Mouse (Mus musculus) spleen, postnatal 14 days (tissue): ENCODE data around the gene Casz1.

Experiments
- DNase-seq, 2 experiments: peaks; one replicate each; pipeline ENCODE4 v3.0.0; 2021 to 2022; ENCODE audit warnings: low spot score in 2 of 2

The Casz1 gene

GRCm38 (mm10) chr4:148846724-148847123, 42.5 kb downstream of the Casz1 start:
- DNase-seq = no peak

GRCm38 (mm10) chr4:148847636-148848035, 43.4 kb downstream of the Casz1 start:
- DNase-seq = no peak

GRCm38 (mm10) chr4:148849437-148849836, 45.2 kb downstream of the Casz1 start:
- DNase-seq = no peak

- DNase-seq = no peak
These were observed 48.8 kb downstream of the Casz1 start for GRCm38 (mm10) chr4:148853057-148853456.

GRCm38 (mm10) chr4:148854093-148854492, 49.9 kb downstream of the Casz1 start:
- DNase-seq = no peak

GRCm38 (mm10) chr4:148855527-148855926, 51.3 kb downstream of the Casz1 start:
- no peak for DNase-seq

- no peak for DNase-seq
These were observed 52.0 kb downstream of the Casz1 start for GRCm38 (mm10) chr4:148856216-148856615.

- no peak for DNase-seq
These were observed 53.3 kb downstream of the Casz1 start for GRCm38 (mm10) chr4:148857398-148858084.

DNA sequence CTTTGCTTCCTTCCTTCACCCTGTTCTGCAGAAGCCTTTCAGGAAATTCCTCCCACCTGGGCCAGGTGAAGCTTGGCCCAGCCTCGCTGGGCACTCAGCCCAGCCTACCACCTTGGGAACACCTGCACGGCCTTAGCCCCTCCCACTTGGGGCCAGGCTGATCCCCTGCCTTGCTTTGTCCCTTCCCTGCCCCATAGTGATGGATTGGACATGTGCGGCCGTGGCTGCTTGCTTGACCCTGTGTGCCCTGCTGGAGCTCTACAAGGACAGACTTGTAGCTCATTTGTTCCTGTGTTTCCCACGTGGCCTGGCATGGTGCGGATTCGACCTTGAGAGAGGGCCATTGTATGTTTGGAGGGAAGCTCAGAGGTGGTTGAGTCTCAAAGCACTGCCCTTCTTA, 54.0 kb downstream of the Casz1 start:
- no peak for DNase-seq

GRCm38 (mm10) chr4:148859415-148859814, 55.2 kb downstream of the Casz1 start:
- DNase-seq = no peak

- no peak for DNase-seq
These were observed 55.8 kb downstream of the Casz1 start for GRCm38 (mm10) chr4:148859906-148860491.

DNA sequence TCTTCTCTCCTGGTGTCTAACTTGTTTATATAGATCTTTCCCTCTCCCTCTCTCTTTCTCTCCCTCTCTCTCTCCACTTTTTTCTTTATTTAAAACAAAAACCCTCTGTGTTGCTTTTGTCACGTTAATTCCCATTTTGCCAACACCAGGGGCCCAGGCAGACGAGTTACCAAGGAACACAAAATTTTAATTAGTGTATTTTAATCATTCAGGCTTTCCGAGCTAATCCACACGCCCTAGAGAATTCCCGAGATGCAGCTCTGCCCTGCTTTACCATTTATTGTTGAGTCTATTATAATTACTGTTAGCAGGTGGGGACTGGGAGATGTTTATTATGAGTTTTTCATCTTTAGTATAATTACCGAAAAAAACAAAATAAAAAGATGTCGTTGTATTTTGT, 56.4 kb downstream of the Casz1 start:
- DNase-seq = no peak

DNA sequence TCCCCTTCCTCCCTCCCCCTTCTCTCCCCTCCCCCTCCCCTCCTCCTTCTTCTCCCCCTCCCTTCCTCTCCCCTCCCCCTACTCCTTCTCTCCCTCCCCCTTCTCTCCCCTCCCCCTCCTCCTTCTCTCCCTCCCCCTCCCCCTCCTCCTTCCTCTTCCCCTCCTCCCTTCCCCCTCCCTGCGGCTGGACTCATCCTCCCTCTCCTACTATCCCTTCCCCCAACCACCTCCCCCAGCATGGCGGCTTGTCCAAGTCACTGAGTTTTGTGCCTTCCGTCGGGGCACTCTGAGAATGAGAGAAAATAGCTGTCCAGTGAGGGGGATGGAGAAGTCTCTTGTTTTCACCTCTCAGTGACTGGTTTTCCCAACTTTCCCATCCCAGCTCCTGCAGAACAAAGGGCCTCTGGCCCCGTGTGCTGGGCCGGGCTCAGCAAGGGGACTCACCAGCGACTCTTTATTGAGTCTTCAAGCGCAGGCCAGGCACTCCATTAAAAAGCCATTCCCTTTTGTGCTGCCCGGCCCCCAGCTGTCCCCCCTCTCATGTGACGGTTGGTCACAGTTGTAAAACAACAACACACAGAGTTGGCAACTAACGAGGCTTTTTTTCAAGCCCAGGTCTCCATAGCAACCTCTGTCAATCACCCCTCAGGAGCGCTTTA, 62.7 kb downstream of the Casz1 start:
- no peak for DNase-seq

DNA sequence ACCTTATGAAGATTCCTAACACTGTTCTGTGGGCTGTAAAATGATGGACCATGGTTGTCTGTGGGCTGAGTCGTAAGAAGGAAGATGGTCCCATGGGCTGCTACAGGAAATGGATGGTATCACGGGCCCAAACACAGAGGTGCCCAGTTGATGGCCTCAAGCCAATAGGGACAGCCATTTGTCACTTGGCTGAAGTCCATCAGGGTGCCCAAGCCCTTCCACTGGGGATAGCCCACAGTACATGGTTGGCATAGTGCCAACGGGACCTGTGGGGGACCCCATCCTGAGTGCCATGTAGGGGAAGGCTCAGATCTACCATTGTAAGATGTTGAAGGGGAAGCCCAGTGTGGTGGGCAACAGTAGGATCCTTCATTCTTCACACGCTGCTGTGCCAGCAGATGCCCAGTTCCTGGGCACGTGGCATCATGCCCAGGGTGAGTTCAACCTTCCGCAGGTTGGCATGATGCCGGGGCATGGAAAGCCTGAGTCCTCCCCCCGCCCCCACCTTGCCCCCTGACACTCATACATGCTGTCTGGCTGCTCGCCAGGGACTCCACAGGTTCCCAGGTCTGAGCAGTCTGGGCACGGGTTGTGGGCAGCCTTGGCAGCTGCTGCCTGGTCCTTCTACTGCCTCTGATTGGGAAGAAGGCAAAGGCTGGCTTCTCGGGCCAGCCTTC, 63.6 kb downstream of the Casz1 start:
- no peak for DNase-seq

- DNase-seq = no peak
These were observed 65.3 kb downstream of the Casz1 start for GRCm38 (mm10) chr4:148869566-148869965.

GRCm38 (mm10) chr4:148870496-148870895, 66.3 kb downstream of the Casz1 start:
- no peak for DNase-seq

GRCm38 (mm10) chr4:148871751-148872334, 67.6 kb downstream of the Casz1 start:
- DNase-seq = no peak

DNA sequence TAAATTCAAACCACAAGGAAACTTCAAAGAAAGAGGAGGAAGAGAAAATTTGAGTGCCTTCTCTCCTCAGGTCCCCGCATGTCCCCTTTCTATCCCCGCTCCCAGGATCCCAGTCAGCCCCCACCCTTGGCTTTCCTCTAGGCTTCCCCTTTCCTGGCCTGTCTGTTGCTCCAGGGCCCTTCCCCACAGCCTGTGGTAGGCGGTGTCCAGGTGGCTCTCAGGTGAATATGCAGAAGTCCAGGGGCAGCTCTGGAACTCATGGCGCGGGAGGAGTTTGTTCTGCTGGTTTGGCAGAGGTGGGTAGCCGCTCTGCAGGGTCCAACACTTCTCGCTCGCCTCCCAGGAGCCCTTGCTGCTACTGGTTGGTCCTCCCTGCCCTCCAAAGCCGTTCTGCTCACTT, 68.1 kb downstream of the Casz1 start:
- no peak for DNase-seq

DNA sequence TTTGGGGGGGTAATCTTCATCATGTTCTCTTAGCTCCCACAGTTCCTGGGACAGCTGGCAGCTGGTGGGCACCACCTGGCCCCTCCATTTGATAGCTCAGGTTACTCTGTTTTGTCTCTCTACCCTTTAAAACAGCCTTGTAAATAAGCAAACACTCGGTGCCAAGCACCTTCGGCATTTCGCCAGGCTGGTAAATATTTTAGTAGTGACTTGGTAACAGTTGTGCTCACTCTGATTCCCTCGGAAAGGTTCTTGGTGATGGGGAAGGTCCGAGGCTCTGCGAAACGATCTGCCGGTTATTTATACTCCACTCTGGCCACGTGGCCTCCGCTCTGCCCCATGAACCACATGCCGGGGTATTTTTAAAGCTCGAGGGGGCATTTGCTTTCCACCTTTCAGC, 68.6 kb downstream of the Casz1 start:
- DNase-seq = no peak

DNA sequence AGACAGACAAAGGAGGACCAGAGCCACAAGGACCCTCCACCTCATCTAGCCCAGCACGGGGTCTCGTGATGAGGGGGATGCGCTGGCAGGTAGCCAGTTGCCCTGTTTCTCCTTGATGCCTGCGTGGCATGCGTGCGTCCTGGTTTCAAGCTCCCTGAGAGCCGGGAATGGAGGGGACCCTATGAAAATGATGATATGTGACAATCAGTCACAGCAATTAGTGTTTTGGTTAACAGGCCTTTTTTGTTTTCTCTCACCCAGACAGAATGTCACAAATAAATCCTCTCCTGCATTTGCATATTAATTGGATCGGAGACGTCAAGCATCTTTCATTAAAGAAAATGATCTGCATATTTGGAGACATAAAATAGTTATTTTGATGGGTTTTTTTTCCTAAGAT, 71.9 kb downstream of the Casz1 start:
- DNase-seq = no peak

- DNase-seq = no peak
These were observed 72.6 kb downstream of the Casz1 start for GRCm38 (mm10) chr4:148876867-148877266.
